Mouse (Mus musculus) E14TG2a.4 (cell line): ENCODE results near the gene Fryl.

Experiments used
- H3K27me3 ChIP-seq: 2 replicates; pipeline ENCODE4 v1.6.1; 2014; ENCODE audit warnings: low read length, control low read depth; ENCODE audit not compliant: insufficient read depth
- H3K36me3 ChIP-seq: 2 replicates; pipeline ENCODE4 v1.6.1; 2014; ENCODE audit warnings: low read length, control low read depth; ENCODE audit not compliant: insufficient read depth
- H3K4me1 ChIP-seq: replicated peaks from 2 replicates; pipeline ENCODE4 v1.6.1; 2014; ENCODE audit warnings: low read depth, low read length, control low read depth
- H3K4me3 ChIP-seq: replicated peaks from 2 replicates; pipeline ENCODE4 v1.5.1; 2014; ENCODE audit warnings: mild to moderate bottlenecking, low read length
- H3K9me3 ChIP-seq: 2 replicates; pipeline ENCODE4 v1.6.1; 2014; ENCODE audit warnings: low read length, control low read depth
- CTCF ChIP-seq: conservative IDR thresholded peaks from 2 replicates; pipeline ENCODE4 v1.5.1; 2014; ENCODE audit warnings: low read length
- NANOG ChIP-seq: IDR thresholded peaks from 2 replicates; pipeline ENCODE4 v1.6.1; 2014; ENCODE audit warnings: borderline replicate concordance, low read length, mixed read lengths
- POU5F1 ChIP-seq: IDR thresholded peaks from 2 replicates; pipeline ENCODE4 v1.6.1; 2014; ENCODE audit warnings: low read length, borderline replicate concordance

The Fryl gene

GRCm38 (mm10) chr5:73222397-73222796, 34.0 kb downstream of the Fryl start:
- no peaks in the 10 kb centered on the region for H3K9me3 ChIP-seq
- TF ChIP-seq CTCF (peak; percentile 53), POU5F1 (no peak)
- H3K36me3 ChIP-seq: peaks cover 6% of the 10 kb centered on the region; the same call in 1 of the 2 replicates
- H3K27me3 ChIP-seq: no peaks in the 10 kb centered on the region
- H3K4me3 ChIP-seq: no peak overlapping the region
- H3K4me1 ChIP-seq: peaks cover 79% of the 10 kb centered on the region

GRCm38 (mm10) chr5:73221826-73222225, 34.6 kb downstream of the Fryl start:
- Histone ChIP-seq H3K27me3 (no peaks in the 10 kb centered on the region), H3K4me1 (peaks cover 79% of the 10 kb centered on the region), H3K9me3 (no peaks in the 10 kb centered on the region), H3K4me3 (no peak overlapping the region), H3K36me3 (0 out of 2 replicates have a peak, but pooled peaks cover 2% of the 10 kb centered on the region)
- no peak for TF ChIP-seq NANOG
- TF ChIP-seq CTCF: no peak
- no peak for TF ChIP-seq POU5F1

- Histone ChIP-seq H3K36me3 (0 out of 2 replicates have a peak, but pooled peaks cover 6% of the 10 kb centered on the region), H3K4me3 (no peak overlapping the region; the same call in 1 of the 2 replicates), H3K27me3 (no peaks in the 10 kb centered on the region), H3K4me1 (peaks cover 89% of the 10 kb centered on the region), H3K9me3 (no peaks in the 10 kb centered on the region)
- TF ChIP-seq CTCF (no peak), NANOG (peak; percentile 100), POU5F1 (peak; percentile 96)
Observed at GRCm38 (mm10) chr5:73219716-73220115, 36.7 kb downstream of the Fryl start.

GRCm38 (mm10) chr5:73218065-73218464, 38.4 kb downstream of the Fryl start:
- H3K4me1 ChIP-seq: peaks cover 94% of the 10 kb centered on the region
- TF ChIP-seq CTCF (no peak), NANOG (no peak), POU5F1 (no peak)
- H3K4me3 ChIP-seq: no peak overlapping the region
- H3K36me3 ChIP-seq: 0 out of 2 replicates have a peak, but pooled peaks cover 6% of the 10 kb centered on the region
- H3K9me3 ChIP-seq: no peaks in the 10 kb centered on the region
- no peaks in the 10 kb centered on the region for H3K27me3 ChIP-seq

GRCm38 (mm10) chr5:73217116-73217515, 39.3 kb downstream of the Fryl start:
- Histone ChIP-seq H3K27me3 (no peaks in the 10 kb centered on the region), H3K4me3 (no peak overlapping the region), H3K4me1 (peaks cover 95% of the 10 kb centered on the region), H3K36me3 (0 out of 2 replicates have a peak, but pooled peaks cover 6% of the 10 kb centered on the region), H3K9me3 (no peaks in the 10 kb centered on the region)
- TF ChIP-seq CTCF (no peak), NANOG (no peak), POU5F1 (no peak)

- Histone ChIP-seq H3K27me3 (no peaks in the 10 kb centered on the region), H3K9me3 (no peaks in the 10 kb centered on the region), H3K4me3 (no peak overlapping the region), H3K4me1 (peaks cover 96% of the 10 kb centered on the region), H3K36me3 (0 out of 2 replicates have a peak, but pooled peaks cover 6% of the 10 kb centered on the region)
- no peak for TF ChIP-seq POU5F1
Observed at GRCm38 (mm10) chr5:73216014-73216413, 40.4 kb downstream of the Fryl start.

GRCm38 (mm10) chr5:73212446-73212845, 44.0 kb downstream of the Fryl start:
- no peaks in the 10 kb centered on the region for H3K27me3 ChIP-seq
- peaks cover 98% of the 10 kb centered on the region for H3K4me1 ChIP-seq
- no peak for TF ChIP-seq NANOG
- no peak for TF ChIP-seq CTCF
- TF ChIP-seq POU5F1: no peak
- H3K36me3 ChIP-seq: peaks cover 13% of the 10 kb centered on the region
- no peak overlapping the region for H3K4me3 ChIP-seq
- no peaks in the 10 kb centered on the region for H3K9me3 ChIP-seq

- no peaks in the 10 kb centered on the region for H3K9me3 ChIP-seq
- peaks cover 97% of the 10 kb centered on the region for H3K4me1 ChIP-seq
- no peaks in the 10 kb centered on the region for H3K27me3 ChIP-seq
- peaks cover 13% of the 10 kb centered on the region for H3K36me3 ChIP-seq
- no peak for TF ChIP-seq CTCF
- no peak for TF ChIP-seq NANOG
- no peak for TF ChIP-seq POU5F1
- no peak overlapping the region for H3K4me3 ChIP-seq
Observed at GRCm38 (mm10) chr5:73211961-73212360, 44.5 kb downstream of the Fryl start.

- Histone ChIP-seq H3K36me3 (peaks cover 8% of the 10 kb centered on the region), H3K27me3 (no peaks in the 10 kb centered on the region), H3K4me3 (peak overlapping the region; percentile 39; the same call in 1 of the 2 replicates), H3K4me1 (peaks cover 97% of the 10 kb centered on the region), H3K9me3 (no peaks in the 10 kb centered on the region)
- TF ChIP-seq POU5F1: no peak
- no peak for TF ChIP-seq NANOG
- no peak for TF ChIP-seq CTCF
Observed at GRCm38 (mm10) chr5:73210971-73211315, 45.5 kb downstream of the Fryl start.
